Mouse (Mus musculus) cerebellum, postnatal 25 days (tissue): ENCODE data around the gene Slc35c2.
A peak's percentile ranks its signal among the peaks of the same experiment; 100 is the strongest.

Source experiments
- DNase-seq, 2 experiments: peaks; one replicate each; pipeline ENCODE4 v3.0.0; 2021; ENCODE audit warnings: mixed read lengths in 2 of 2

The Slc35c2 gene

GRCm38 (mm10) chr2:165311577-165311976 is 23.9 kb upstream of the Slc35c2 start:
- DNase-seq = peak; percentile 99 to 100

- DNase-seq = peak in 1 of 2 experiments; percentile 59
Observed at GRCm38 (mm10) chr2:165310818-165311425, 23.3 kb upstream of the Slc35c2 start.

- no peak for DNase-seq
Observed at GRCm38 (mm10) chr2:165307801-165308200, 20.1 kb upstream of the Slc35c2 start.

- DNase-seq = no peak
Observed at GRCm38 (mm10) chr2:165305438-165305837, 17.8 kb upstream of the Slc35c2 start.

- DNase-seq = no peak
Observed at GRCm38 (mm10) chr2:165304819-165305218, 17.1 kb upstream of the Slc35c2 start.

- peak; percentile 75 to 79 for DNase-seq
Observed at GRCm38 (mm10) chr2:165303354-165304012, 15.8 kb upstream of the Slc35c2 start.

- DNase-seq = no peak
Observed at GRCm38 (mm10) chr2:165301409-165301808, 13.7 kb upstream of the Slc35c2 start.

- no peak for DNase-seq
Observed at GRCm38 (mm10) chr2:165300885-165301284, 13.2 kb upstream of the Slc35c2 start.

GRCm38 (mm10) chr2:165300424-165300823 is 12.8 kb upstream of the Slc35c2 start:
- peak; percentile 61 to 67 for DNase-seq

- no peak for DNase-seq
Observed at GRCm38 (mm10) chr2:165297429-165297828, 9.8 kb upstream of the Slc35c2 start.

- DNase-seq = no peak
Observed at GRCm38 (mm10) chr2:165296571-165296970, 8.9 kb upstream of the Slc35c2 start.

- DNase-seq = peak; percentile 88 to 93
Observed at GRCm38 (mm10) chr2:165288315-165289031, 804 bp upstream of the Slc35c2 start.

GRCm38 (mm10) chr2:165286361-165287201 is 1.1 kb downstream of the Slc35c2 start:
- peak in 1 of 2 experiments; percentile 67 for DNase-seq

- peak in 1 of 2 experiments; percentile 21 for DNase-seq
Observed at GRCm38 (mm10) chr2:165285621-165286020, 2.0 kb downstream of the Slc35c2 start.

- no peak for DNase-seq
Observed at GRCm38 (mm10) chr2:165285034-165285433, 2.6 kb downstream of the Slc35c2 start.

GRCm38 (mm10) chr2:165284377-165284776 is 3.3 kb downstream of the Slc35c2 start:
- no peak for DNase-seq

GRCm38 (mm10) chr2:165283644-165284043 is 4.0 kb downstream of the Slc35c2 start:
- DNase-seq = no peak

GRCm38 (mm10) chr2:165281779-165282311 is 5.8 kb downstream of the Slc35c2 start:
- peak; percentile 70 to 74 for DNase-seq

GRCm38 (mm10) chr2:165279351-165279750 is 8.3 kb downstream of the Slc35c2 start:
- DNase-seq = no peak

- DNase-seq = no peak
Observed at GRCm38 (mm10) chr2:165277188-165277740, 10.4 kb downstream of the Slc35c2 start.

- DNase-seq = peak; percentile 92 to 95
Observed at GRCm38 (mm10) chr2:165275824-165276223, 11.8 kb downstream of the Slc35c2 start.

GRCm38 (mm10) chr2:165275124-165275640 is 12.5 kb downstream of the Slc35c2 start:
- peak in 1 of 2 experiments; percentile 66 for DNase-seq
